Mouse (Mus musculus) hematopoietic stem cell, adult 5-6 weeks (primary cell): ENCODE measurements around the gene Rbmx. TPM values are rescaled to one million over a fixed set of nuclear protein-coding genes. Genes with fewer than 3 reads are reported as not detected.

Source experiments
- ATAC-seq, 2 experiments: fragments of 125-278 bp in 1 of 2; replicated peaks in 1 of 2; 2 replicates each; pipeline ENCODE4 v1.8.0; 2016 to 2017; ENCODE audit warnings: inconsistent platforms in 2 of 2, mild to moderate bottlenecking in 2 of 2, moderate number of reproducible peaks in 2 of 2, low read depth in 1 of 2, moderate TSS enrichment in 1 of 2; ENCODE audit not compliant: low FRiP score in 2 of 2, poor library complexity in 2 of 2, severe bottlenecking in 2 of 2, insufficient read depth in 1 of 2, low TSS enrichment in 1 of 2
- total RNA-seq: library from RNA; stranded (forward); fragments of 172-1452, 232-1000 nt; gene quantifications from 2 replicates; pipeline ENCODE4 v1.2.3, GENCODE M21; 2017

Gene Rbmx
- total RNA-seq, 1 experiment from 2014 or later, result 61.5 TPM

- ATAC-seq, result peak; percentile 43 to 65; a peak in 2 of 4 replicates
Measured at GRCm38 (mm10) chrX:57337582-57337981, 55.3 kb downstream of the Rbmx start.

- peak; percentile 71 to 74; a peak in 3 of 4 replicates for ATAC-seq
Measured at GRCm38 (mm10) chrX:57336958-57337357, 55.9 kb downstream of the Rbmx start.

GRCm38 (mm10) chrX:57335313-57335712 lies 57.5 kb downstream of the Rbmx start:
- no peak for ATAC-seq

Other genes starting within 250 kb of the Rbmx start
- gene Cd40lg, start 180.9 kb downstream of the Rbmx start, total RNA-seq, result not detected in 2 replicates
- gene Arhgef6, start 54.3 kb downstream of the Rbmx start, total RNA-seq, result 145 and 178 TPM in 2 replicates
- gene Gm364, start 16.1 kb upstream of the Rbmx start, total RNA-seq, result not detected in 2 replicates
- gene Gpr101, start 110.7 kb upstream of the Rbmx start, total RNA-seq, result not detected in 2 replicates